Mouse (Mus musculus): ENCODE results near the gene Agbl5.

Gene Agbl5

DNA sequence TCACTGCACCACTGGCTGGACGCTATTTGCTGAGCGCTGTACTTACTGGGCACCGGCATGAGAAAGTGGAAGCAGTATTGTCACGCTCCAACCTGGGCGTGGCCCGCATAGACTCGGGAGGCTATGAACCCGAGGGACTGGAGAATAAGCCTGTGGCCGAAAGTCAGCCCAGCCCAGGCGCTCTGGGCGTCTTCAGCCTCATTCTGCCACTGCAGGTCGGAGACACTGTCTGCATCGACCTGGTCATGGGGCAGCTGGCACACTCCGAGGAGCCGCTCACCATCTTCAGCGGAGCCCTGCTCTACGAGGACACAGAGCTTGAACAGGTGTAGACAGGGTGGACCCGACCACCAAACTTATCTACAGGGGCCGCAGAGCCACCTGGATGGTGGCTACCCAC is 32.1 kb downstream of the Agbl5 start:
- DNase-seq (ENCODE audit: low spot score): no peak

DNA sequence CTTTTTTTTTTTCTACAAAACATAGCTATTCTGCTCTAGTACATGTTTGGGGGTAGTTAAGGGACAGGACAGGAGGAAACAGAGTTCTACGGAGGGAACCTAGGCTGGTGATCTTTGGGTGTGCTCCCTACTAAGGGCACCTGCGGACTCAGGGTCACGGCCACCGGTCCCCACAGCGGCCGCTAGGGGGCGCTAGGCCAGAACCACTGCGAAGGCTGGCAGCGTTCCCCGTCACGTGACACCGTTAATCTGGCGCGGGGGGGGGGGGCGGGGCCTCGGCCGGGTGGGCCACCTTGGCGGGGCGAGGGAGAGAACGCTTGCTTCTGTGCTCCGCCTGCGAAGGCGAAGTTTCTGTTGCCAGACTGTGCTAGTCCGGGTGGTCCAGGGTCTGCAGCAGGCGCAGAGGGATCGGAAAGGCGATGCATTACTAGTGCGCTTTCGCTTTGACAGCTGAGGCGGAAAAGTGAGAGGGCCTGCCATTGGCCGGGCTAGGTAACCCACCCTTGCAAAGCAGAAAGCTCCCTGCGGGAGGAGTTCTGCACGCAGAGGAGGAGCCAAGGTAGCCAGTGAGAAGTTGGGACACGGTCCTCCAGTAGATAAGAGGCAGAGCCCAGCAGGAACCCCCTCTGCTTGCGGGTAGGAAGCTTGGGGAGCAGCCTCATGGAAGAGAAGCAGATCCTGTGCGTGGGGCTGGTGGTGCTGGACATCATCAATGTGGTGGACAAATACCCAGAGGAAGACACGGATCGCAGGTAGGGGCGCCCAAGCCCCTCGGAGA is 33.0 kb downstream of the Agbl5 start, which contains the start of gene Khk:
Gene Khk (plus strand): TSS at position 176 of the 778 bp plus-strand sequence.
- peak; percentile 95 for DNase-seq (ENCODE audit: low spot score)

DNA sequence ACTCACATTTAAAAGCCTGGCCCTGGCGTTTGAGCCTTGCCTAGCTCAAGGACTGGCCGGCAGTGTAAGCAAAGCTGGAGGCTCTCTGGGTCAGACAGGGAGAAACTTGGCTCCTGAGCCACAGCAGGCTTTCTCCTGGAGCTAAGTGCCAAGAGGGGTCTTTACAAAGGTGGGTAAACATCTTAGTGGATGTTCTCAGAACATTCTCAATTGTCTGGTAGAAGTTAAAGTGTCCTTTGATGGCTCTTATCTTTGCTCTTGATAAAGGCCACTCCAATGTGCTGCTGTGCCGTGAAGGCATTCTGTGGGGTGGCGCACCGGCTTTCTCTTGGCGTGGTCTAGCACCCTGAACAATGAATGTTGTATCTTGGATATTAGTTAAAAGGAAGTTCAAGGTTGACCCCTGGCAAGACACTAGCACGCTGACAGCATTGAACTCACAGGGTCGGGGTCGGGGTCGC is 34.1 kb downstream of the Agbl5 start:
- no peak for DNase-seq (ENCODE audit: low spot score)

DNA sequence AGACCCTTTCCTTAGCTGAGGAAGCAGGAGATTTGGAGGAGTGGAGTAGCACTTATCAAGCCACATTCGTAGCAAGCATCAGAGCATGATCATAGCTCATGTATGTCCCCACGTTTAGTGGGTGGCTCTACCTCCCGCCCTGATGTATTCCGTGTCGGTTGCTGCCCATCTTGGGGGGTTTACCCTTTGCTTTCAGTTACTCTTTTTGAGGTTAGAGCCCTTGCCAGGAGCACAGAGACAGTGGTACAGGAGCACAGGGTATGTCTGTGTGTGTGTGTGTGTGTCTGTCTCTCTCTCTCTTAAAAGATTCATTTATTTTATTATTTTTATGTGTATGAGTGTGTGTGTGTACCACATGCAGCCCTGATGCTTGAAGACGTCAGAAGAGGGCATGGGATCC is 34.6 kb downstream of the Agbl5 start:
- DNase-seq (ENCODE audit: low spot score): no peak

DNA sequence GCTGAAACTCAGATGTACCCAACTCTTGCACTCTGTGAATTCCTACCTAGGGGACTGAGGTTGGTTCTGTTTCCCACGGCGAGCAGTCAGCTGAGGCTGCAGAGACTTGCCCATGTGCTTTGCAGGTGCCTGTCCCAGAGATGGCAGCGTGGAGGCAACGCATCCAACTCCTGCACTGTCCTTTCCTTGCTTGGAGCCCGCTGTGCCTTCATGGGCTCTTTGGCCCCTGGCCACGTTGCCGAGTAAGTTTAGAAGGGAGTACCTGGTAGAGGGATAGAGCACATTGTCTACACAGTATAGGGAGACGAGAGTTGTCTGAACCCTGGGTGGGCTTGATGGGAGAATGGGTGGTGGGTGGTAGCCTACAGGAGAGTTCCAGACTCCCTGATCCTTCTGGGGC is 36.1 kb downstream of the Agbl5 start:
- DNase-seq (ENCODE audit: low spot score): no peak

DNA sequence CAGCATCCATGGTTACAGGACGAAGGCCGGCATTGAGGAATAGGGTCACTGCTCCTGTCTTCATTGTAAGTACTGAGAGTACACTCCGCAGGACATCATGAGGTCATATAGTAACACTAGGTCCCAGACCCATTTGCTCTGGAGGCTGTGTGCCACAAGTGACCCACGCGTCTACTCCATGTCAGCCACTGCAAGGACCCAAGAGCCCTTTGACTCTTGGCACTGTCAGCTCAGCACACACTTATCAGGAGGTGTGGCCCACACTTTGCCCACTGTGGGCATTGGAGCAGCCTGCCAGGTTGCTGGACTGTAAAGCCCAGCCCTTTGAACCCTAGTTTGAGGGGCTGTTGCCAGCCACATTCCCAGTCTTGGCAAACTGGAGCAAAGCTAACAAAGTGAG is 36.7 kb downstream of the Agbl5 start:
- DNase-seq (ENCODE audit: low spot score): no peak

DNA sequence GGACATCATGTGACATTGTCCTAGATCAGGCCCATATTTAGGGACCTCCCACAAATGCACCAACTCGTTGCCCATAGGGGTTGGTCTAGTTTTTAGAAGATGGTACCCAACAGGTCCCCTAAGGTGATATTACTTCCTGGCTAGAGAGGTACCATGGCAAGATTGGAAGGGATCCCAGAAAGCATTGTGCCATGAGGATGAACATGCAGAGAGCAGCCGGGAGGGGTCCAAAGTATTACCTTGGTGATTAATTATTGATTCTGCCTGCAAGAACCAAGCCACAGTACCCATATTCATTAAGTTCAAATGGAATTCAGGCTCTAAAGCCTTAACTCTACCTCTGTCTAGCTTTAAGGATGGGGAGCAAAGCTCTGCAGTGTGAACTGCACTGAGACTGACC is 37.6 kb downstream of the Agbl5 start:
- DNase-seq (ENCODE audit: low spot score): no peak

DNA sequence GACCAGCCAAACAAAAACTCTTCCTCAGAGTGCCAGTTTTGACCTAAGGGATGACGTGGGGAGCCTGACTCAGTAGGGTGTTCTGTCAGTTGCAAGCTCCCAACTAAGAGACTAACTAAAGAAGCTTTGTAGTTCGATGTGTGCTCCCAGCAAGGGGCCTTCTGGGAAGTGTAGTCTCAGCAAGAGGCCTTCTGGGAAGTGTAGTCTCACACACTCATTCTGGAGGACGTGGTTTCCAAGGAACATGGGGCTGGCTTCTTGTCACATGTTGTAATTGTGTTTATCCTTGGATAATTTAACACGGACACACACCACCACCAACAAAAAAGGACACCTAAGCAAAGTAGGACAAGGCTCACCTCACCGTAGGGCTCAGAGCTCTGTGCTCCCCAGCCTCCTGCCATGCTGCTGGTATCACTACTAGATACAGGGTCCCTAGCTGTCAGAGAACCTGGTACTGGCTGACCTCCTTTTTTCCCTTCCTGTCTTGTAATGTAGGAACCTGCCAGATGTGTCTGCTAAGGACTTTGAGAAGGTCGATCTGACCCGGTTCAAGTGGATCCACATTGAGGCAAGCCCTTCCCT is 39.5 kb downstream of the Agbl5 start:
- DNase-seq (ENCODE audit: low spot score): no peak

DNA sequence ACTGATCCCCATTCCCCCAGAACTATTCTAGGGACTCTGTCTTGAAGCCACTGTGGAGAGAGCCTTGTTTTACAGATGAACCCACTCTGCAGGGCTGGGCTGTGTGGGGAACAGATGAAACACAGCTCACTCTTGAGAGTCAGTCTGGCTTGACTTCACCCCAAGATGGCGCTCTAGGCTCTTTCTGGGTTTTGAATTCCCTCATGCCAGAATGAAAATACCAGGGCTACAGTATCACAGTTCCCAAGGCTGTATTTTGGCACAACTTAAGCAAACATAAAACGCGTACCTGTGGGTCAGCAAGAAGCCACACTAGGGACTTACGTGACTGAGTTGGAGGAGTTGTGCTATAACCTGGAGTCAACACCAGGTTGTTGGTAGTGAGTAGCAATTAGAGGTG is 41.6 kb downstream of the Agbl5 start:
- DNase-seq (ENCODE audit: low spot score): peak; percentile 69

DNA sequence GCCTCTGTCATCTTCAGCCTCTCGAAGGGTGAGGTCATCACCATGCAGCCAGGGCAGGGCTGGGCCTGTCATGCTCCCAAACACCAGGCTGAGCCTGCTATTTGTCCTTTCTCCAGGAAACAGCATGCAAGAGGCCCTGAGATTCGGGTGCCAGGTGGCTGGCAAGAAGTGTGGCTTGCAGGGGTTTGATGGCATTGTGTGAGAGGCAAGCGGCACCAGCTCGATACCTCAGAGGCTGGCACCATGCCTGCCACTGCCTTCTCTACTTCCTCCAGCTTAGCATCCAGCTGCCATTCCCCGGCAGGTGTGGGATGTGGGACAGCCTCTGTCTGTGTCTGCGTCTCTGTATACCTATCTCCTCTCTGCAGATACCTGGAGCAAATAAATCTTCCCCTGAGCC is 42.4 kb downstream of the Agbl5 start:
- no peak for DNase-seq (ENCODE audit: low spot score)

DNA sequence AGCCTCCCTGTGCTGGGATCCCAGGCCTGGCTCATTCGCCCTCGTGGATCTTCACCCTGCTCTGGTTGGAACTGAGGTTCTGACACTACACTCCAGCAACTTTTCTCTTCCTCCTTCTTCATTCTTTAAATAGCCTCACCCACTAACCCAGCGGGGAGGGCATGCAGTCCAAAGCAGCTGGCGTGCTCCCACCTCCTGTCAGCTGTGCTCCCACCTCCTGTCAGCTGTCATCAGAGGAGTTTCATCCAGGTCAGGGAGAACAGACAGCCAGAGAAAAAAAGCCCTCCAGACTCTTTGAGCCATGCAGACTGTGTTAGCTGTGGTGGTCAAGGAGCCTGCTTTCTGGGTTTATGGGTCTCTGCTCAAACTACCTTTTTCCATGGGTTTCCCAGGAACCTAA is 42.9 kb downstream of the Agbl5 start:
- no peak for DNase-seq (ENCODE audit: low spot score)

DNA sequence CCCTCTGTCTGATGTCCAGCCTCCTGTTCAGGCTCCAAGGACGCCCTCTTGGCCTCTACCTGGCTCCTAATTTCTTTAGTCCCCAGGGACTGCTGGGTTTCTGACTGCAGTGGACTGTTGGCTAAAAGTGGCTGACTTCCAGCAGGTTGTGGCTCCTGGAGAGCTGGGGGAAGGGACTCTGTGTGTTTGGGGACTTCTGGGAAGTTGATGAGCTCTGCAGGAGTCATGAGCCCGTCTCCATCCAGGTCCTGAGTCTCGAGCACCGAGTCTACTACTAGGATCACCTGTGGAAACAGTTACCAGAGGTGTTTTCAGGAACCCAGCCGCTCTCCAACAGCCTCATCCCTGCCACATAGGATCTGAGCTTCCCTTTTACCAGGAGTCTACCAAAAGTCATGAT is 45.2 kb downstream of the Agbl5 start:
- no peak for DNase-seq (ENCODE audit: low spot score)

DNA sequence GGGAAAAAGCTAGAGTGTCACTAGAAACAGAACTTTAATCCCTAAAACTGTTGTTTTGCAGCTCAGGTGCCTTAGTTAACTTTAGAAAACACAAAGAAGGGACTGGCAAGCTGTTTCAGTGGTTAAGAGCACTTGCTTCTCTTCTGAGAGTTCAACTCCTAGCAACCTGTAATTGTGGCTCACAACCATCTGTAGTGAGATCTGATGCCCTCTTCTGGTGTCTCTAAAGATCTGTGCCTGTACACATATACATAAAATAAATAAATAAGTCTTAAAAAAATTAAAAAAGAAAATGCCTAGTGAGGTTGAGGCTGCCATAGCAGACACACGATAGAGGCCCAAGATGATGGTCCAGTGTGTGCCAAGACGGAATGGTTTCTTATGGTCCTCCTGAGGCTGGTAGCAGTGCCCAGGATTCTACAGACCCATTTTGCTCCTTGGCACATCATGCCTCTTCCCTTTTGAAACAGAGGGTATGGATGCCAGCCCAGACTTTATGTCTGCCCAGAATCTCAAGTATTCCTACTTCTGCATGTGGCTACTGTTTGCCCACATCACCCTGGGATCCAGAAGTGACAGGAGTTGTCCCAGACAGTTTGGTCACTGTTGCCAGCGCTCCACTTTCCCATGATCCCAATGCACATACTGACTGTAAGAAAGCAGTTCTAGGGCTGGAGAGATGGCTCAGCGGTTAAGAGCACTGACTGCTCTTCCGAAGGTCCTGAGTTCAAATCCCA is 46.4 kb downstream of the Agbl5 start:
- no peak for DNase-seq (ENCODE audit: low spot score)

DNA sequence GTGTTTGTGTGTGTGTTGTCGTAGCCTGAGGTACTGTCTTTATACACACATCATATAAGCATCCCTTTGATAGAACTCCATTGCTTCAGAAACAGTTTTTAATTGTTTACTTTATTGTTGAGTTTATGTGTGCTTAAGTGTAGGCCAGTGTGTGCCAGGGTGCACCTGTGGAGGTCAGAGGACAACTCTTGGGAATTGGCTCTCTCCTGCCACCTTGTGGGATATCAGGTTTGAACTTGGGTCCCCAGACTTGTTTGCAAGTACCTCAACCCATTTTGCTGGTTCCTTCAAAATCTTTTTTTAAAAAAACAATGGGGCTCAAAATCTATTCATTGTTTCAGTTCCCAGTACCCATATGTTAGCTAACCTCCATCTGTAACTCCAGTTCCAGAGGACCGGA is 54.5 kb downstream of the Agbl5 start:
- no peak for DNase-seq (ENCODE audit: low spot score)

DNA sequence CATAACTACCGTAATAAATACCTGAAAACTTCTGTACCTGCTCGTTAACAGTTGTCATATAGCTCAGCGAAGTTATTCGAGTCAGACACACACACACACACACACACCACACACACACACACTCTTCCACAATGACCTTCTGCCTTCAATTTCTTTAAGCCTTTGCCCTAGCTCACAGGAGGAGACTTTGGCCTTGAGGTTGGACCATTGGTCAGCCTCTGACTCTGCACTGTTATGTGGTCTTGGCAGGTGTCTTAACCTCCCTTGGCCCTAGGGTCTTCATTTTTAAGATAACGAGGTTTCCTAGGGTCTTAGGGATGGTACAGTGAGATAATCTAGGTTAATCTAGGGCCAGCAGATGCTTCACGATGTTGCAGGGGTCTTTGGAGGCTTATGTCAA is 55.9 kb downstream of the Agbl5 start:
- no peak for DNase-seq (ENCODE audit: low spot score)

DNA sequence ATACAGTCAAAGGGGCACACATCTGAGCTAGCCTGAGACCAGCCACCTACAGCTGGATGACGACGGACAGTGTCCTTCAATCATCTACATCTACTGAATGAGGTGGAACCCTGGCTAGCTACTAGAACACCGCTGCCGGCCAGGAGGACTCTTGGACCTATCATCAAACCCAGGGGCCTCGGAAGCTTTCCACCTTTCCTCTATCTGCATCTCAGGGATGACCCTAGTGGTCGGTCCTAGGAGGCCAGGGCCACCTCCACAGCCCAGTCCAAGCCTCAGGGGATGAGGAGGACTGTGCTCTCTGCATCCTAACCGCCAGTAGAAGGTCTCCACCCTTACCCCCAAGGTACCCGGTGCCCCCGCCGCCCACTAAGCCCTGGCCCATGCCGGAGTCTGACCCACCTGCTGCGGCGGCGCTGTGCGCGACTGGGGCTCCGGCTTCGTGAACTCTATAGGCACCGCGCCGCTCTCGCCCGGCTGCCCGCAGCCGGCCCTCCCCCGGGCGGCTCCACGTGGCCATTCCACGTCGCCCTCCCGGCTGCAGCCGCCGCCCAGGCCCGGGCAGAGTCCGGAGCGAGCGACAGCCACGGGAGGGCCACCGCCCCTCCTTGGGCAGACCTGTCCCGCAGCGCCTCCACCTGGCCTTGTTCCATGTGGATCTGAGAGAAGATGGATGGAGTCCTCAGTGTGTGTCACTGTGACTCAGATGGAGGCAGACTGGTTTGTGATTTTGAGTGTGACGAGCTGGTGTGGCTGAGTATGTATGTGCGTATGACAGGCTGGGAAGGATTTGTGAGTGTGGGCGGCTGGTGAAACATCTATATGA is 56.7 kb downstream of the Agbl5 start, which contains the start of gene Cgref1:
Gene Cgref1 (minus strand): TSS at position 636 of the 826 bp plus-strand sequence.
- DNase-seq (ENCODE audit: low spot score): peak; percentile 60

DNA sequence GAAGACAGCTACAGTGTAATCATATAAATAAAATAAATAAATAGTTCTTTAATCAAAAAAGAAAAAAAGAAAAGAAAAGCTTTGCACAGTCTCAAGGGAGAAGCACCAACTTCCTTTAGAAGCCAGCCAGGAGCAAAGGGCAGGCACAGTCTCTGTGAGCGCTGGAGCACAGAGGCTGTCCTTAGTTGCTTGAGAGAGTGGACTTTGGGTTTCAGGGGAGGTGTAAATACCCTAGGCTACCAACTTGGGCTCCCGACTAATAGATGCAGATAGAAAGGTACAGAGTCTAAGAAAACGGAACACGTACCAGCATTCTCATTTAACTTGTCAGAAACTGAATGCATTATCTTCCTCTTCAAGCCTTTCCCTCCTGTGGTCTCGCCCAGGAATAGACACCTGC is 60.1 kb downstream of the Agbl5 start:
- no peak for DNase-seq (ENCODE audit: low spot score)

DNA sequence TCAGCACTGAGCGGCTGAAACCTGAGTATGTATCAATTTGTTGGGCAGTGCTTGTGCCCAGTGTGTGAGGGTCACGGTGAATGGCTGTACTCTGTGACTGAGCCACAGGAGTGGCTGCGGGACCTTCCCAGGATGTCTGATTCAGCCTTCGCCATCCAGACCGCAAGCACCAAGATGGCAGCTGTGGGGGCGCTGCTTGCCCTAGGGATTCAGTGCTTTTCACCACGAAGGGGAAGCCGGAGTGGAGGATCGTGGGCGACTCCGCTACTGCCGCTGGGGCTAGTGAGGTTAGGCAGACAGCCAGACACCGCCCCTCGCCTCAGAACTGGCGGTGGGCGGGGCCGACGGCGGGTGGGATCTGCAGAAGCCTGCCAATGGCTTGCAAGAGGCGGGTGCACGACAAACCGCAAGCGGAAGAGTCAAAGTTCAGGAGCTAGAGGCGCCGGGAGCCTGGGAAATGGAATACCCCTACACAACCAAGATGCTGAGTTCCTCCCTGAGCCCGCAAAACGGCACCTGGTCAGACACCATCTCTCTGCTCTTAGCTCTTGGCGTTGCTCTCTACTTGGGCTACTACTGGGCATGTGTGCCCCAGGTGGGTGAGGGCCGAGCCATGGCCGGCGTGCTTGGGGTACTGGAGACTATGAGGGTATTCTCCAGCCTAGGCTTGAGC is 61.3 kb downstream of the Agbl5 start:
- DNase-seq (ENCODE audit: low spot score): peak; percentile 86

DNA sequence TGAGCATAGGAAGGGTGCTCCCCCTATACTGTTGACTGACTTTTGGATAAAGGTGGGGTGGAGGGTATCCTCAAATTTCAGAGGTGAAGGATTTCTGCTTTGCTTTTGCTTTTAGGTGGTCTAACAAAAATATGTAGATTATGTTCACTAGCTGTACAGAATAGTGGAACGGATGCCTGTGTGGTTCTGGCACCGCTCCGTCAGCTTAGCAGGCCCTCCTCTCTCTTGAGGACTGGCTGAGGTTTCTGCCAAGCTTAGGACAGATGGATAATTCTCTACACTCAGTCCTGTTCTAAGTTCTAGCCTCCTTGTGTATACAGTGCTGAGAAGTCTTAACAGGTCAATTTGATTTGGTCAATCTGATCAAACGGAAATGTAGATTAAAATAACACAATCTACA is 62.0 kb downstream of the Agbl5 start:
- no peak for DNase-seq (ENCODE audit: low spot score)

DNA sequence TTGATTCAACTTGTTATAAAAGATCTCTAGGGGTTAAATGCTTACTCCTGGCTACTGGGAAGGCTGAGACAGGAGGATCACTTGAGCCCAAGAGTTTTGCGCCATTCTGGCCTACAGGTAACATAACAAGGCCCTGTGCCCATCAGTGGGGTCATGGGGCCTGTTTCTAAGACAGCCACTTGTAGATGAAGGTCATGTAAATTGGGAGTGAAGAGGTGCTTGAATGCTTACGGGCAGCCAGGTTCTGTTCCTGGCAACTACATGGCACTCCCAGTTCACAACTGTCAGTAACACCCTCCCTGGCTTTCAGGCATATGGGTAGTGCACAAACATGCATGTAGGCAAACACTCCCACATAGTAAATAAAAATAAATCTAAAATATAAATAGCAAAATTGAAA is 62.4 kb downstream of the Agbl5 start:
- no peak for DNase-seq (ENCODE audit: low spot score)

DNA sequence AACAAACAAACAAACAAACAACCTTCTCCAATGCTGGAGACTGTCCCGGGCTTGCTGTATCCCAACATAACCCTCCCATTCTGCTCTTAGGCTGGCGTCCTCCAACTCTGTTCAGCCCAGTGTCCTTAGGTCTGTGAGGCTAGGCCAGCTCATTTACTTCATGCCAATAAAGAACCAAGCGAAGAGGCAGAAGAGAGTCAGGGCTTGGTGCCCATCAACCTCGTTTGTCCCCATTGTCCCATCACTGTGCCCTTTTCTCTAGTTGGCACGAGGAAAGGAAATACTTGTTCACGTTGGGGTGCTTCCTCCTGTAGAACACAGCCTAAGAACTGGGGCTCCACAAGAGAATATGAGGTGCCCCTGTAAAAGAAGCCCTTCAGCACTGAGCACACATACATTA is 63.2 kb downstream of the Agbl5 start:
- DNase-seq (ENCODE audit: low spot score): no peak

DNA sequence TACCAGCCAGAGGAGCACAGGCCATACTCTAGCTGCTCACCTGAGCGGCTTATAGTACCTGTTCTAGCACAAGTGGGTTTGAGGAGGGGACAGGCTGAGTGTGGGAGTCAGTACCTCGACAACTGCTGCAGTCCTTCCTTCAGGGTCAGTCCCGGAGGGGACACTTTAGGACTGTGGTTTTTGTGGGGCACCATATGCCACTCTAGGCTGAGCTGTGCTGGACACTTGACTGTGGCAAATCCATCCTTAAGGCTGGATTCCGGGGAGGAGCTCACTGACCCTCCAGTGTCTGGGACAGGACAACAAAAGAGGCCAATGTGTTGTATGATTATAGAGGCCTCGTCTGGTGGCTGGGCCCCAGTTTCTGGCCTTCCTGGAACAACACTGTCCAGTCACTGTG is 64.1 kb downstream of the Agbl5 start:
- DNase-seq (ENCODE audit: low spot score): no peak
